Mouse (Mus musculus) MEL (cell line): Measurements from ENCODE around the gene Iqgap3. TPM values are rescaled to one million over a fixed set of nuclear protein-coding genes. Genes with fewer than 3 reads are reported as not detected.

Experiments
- DNase-seq: peaks from one replicate; pipeline ENCODE4 v3.0.0; 2011; ENCODE audit warnings: low read depth, low spot score
- H3K27ac ChIP-seq: 2 replicates; pipeline ENCODE4 v1.5.1; 2012; ENCODE audit warnings: low read depth, mild to moderate bottlenecking, control low read depth, low read length, moderate library complexity; ENCODE audit not compliant: control insufficient read depth
- H3K27me3 ChIP-seq, 2 experiments: fragments of 150-350 bp in 1 of 2; sonication (generic) in 1 of 2; 2 replicates each; pipeline ENCODE4 v1.6.1; 2012; ENCODE audit warnings: low read length in 2 of 2, mild to moderate bottlenecking in 2 of 2, improper control_type of control experiment in 1 of 2, moderate library complexity in 1 of 2; ENCODE audit not compliant: insufficient read depth in 2 of 2, control insufficient read depth in 1 of 2
- H3K36me3 ChIP-seq, 2 experiments: 2 replicates each; pipeline ENCODE4 v1.6.1; 2012 to 2014; ENCODE audit warnings: low read length in 2 of 2, improper control_type of control experiment in 1 of 2, inconsistent platforms in 1 of 2, mild to moderate bottlenecking in 1 of 2; ENCODE audit not compliant: insufficient read depth in 2 of 2, control insufficient read depth in 1 of 2
- H3K4me1 ChIP-seq, 2 experiments: fragments of 150-350 bp in 1 of 2; sonication (generic) in 1 of 2; 2 replicates each; pipeline ENCODE4 v1.6.1; 2012; ENCODE audit warnings: low read length in 2 of 2, improper control_type of control experiment in 1 of 2, mild to moderate bottlenecking in 1 of 2; ENCODE audit not compliant: insufficient read depth in 2 of 2, control insufficient read depth in 1 of 2
- H3K4me3 ChIP-seq, 2 experiments: fragments of 150-350 bp in 1 of 2; sonication (generic) in 1 of 2; 2 replicates each; pipeline ENCODE4 v1.5.1; 2012; ENCODE audit warnings: low read depth in 2 of 2, low read length in 2 of 2, mild to moderate bottlenecking in 2 of 2, moderate library complexity in 2 of 2, control low read depth in 1 of 2, improper control_type of control experiment in 1 of 2; ENCODE audit not compliant: control insufficient read depth in 1 of 2, insufficient read depth in 1 of 2
- H3K79me2 ChIP-seq: 2 replicates; pipeline ENCODE4 v1.6.1; 2012; ENCODE audit warnings: mild to moderate bottlenecking, low read length, moderate library complexity; ENCODE audit not compliant: control insufficient read depth, poor library complexity, insufficient read depth
- H3K9ac ChIP-seq: 2 replicates; pipeline ENCODE4 v1.6.1; 2012; ENCODE audit warnings: low read depth, mild to moderate bottlenecking, control low read depth, low read length, moderate library complexity; ENCODE audit not compliant: control insufficient read depth, poor library complexity, severe bottlenecking
- H3K9me3 ChIP-seq: fragments of 150-350 bp; sonication (generic); replicated peaks from 2 replicates; pipeline ENCODE4 v1.6.1; 2012; ENCODE audit warnings: mild to moderate bottlenecking, low read length, improper control_type of control experiment, moderate library complexity; ENCODE audit not compliant: insufficient read depth
- BHLHE40 ChIP-seq: IDR thresholded peaks from 2 replicates; pipeline ENCODE4 v1.6.1; 2012; ENCODE audit warnings: low read depth, mild to moderate bottlenecking, inconsistent platforms, low read length, improper control_type of control experiment, borderline replicate concordance
- CHD2 ChIP-seq: IDR thresholded peaks from 2 replicates; pipeline ENCODE4 v1.6.1; 2011; ENCODE audit warnings: low read length, improper control_type of control experiment
- CTCF ChIP-seq, 3 experiments: IDR thresholded peaks in 2 of 3; conservative IDR thresholded peaks in 1 of 3; 2 replicates each; pipeline ENCODE4 v1.5.1; 2011 to 2012; ENCODE audit warnings: low read length in 3 of 3, low read depth in 2 of 3, mild to moderate bottlenecking in 2 of 3, improper control_type of control experiment in 1 of 3, inconsistent platforms in 1 of 3, mixed read lengths in 1 of 3, moderate library complexity in 1 of 3; ENCODE audit not compliant: control insufficient read depth in 1 of 3, insufficient read depth in 1 of 3, poor library complexity in 1 of 3, severe bottlenecking in 1 of 3
- E2F4 ChIP-seq: IDR thresholded peaks from 2 replicates; pipeline ENCODE4 v1.6.1; 2011; ENCODE audit warnings: low read depth, low read length, improper control_type of control experiment, borderline replicate concordance
- EP300 ChIP-seq, 2 experiments: IDR thresholded peaks; 2 replicates each; pipeline ENCODE4 v1.6.1; 2011; ENCODE audit warnings: improper control_type of control experiment in 2 of 2, low read length in 2 of 2, low read depth in 1 of 2, mild to moderate bottlenecking in 1 of 2
- GATA1 ChIP-seq: IDR thresholded peaks from 2 replicates; pipeline ENCODE4 v1.6.1; 2011; ENCODE audit warnings: low read depth, low read length, improper control_type of control experiment
- HCFC1 ChIP-seq: IDR thresholded peaks from 2 replicates; pipeline ENCODE4 v1.6.1; 2012; ENCODE audit warnings: low read depth, mild to moderate bottlenecking, inconsistent platforms, low read length, improper control_type of control experiment, moderate library complexity
- JUND ChIP-seq: IDR thresholded peaks from 2 replicates; pipeline ENCODE4 v1.6.1; 2011; ENCODE audit warnings: low read depth, mild to moderate bottlenecking, improper control_type of control experiment, low read length
- MAFK ChIP-seq: IDR thresholded peaks from 2 replicates; pipeline ENCODE4 v1.6.1; 2011; ENCODE audit warnings: low read depth, mild to moderate bottlenecking, low read length, improper control_type of control experiment, borderline replicate concordance
- MAZ ChIP-seq: IDR thresholded peaks from 2 replicates; pipeline ENCODE4 v1.6.1; 2012; ENCODE audit warnings: low read depth, mild to moderate bottlenecking, inconsistent platforms, low read length, improper control_type of control experiment
- MEF2A ChIP-seq: IDR thresholded peaks from 2 replicates; pipeline ENCODE4 v1.6.1; 2014; ENCODE audit warnings: low read depth, mild to moderate bottlenecking, inconsistent platforms, low read length, improper control_type of control experiment; ENCODE audit not compliant: poor library complexity, insufficient replicate concordance, severe bottlenecking; ENCODE audit errors: extremely low read depth
- MXI1 ChIP-seq: IDR thresholded peaks from 2 replicates; pipeline ENCODE4 v1.6.1; 2011; ENCODE audit warnings: mild to moderate bottlenecking, low read depth, low read length, improper control_type of control experiment
- NRF1 ChIP-seq: IDR thresholded peaks from 2 replicates; pipeline ENCODE4 v1.6.1; 2014; ENCODE audit warnings: low read depth, mild to moderate bottlenecking, inconsistent platforms, low read length, improper control_type of control experiment, moderate library complexity; ENCODE audit not compliant: poor library complexity, insufficient read depth, severe bottlenecking
- POLR2AphosphoS2 ChIP-seq: IDR thresholded peaks from 2 replicates; pipeline ENCODE4 v1.6.1; 2011; ENCODE audit warnings: low read length, improper control_type of control experiment
- RCOR1 ChIP-seq: IDR thresholded peaks from 2 replicates; pipeline ENCODE4 v1.6.1; 2012; ENCODE audit warnings: low read depth, mild to moderate bottlenecking, inconsistent platforms, low read length, improper control_type of control experiment
- SMC3 ChIP-seq: IDR thresholded peaks from 2 replicates; pipeline ENCODE4 v1.6.1; 2011; ENCODE audit warnings: low read depth, low read length, improper control_type of control experiment
- TAL1 ChIP-seq: IDR thresholded peaks from 2 replicates; pipeline ENCODE4 v1.6.1; 2012; ENCODE audit warnings: mild to moderate bottlenecking, inconsistent platforms, low read length, moderate library complexity, mixed read lengths
- USF1 ChIP-seq: IDR thresholded peaks from 2 replicates; pipeline ENCODE4 v1.6.1; 2014; ENCODE audit warnings: low read depth, mild to moderate bottlenecking, inconsistent platforms, low read length, improper control_type of control experiment, moderate library complexity
- USF2 ChIP-seq, 2 experiments: IDR thresholded peaks; 2 replicates each; pipeline ENCODE4 v1.6.1; 2011 to 2012; ENCODE audit warnings: improper control_type of control experiment in 2 of 2, low read length in 2 of 2, borderline replicate concordance in 1 of 2, inconsistent platforms in 1 of 2, low read depth in 1 of 2, mild to moderate bottlenecking in 1 of 2; ENCODE audit not compliant: insufficient read depth in 1 of 2
- ZC3H11A ChIP-seq: IDR thresholded peaks from 2 replicates; pipeline ENCODE4 v1.6.1; 2012; ENCODE audit warnings: low read depth, mild to moderate bottlenecking, inconsistent platforms, low read length, improper control_type of control experiment
- ZKSCAN1 ChIP-seq: IDR thresholded peaks from 2 replicates; pipeline ENCODE4 v1.6.1; 2012; ENCODE audit warnings: low read depth, mild to moderate bottlenecking, inconsistent platforms, low read length, improper control_type of control experiment, moderate library complexity
- ZMIZ1 ChIP-seq: IDR thresholded peaks from 2 replicates; pipeline ENCODE4 v1.6.1; 2012; ENCODE audit warnings: low read depth, mild to moderate bottlenecking, inconsistent platforms, low read length, improper control_type of control experiment, moderate library complexity
- polyA plus RNA-seq, 2 experiments: library from polyadenylated mRNA; stranded (reverse) in 1 of 2; unstranded in 1 of 2; fragments of >175 nt in 1 of 2; fragments of >200 nt in 1 of 2; gene quantifications; 2 replicates each; pipeline versions ENCODE4 v1.2.1 to v1.2.4; 2012; ENCODE audit warnings: low replicate concordance in 2 of 2, low read depth in 1 of 2; ENCODE audit not compliant: insufficient read length in 2 of 2, insufficient read depth in 1 of 2, missing spikeins in 1 of 2
- total RNA-seq: library from RNA; depleted of rRNA; stranded (reverse); fragments of 300-350 nt; gene quantifications from 2 replicates; pipeline ENCODE4 v1.2.3, GENCODE M21; 2012

The Iqgap3 gene
- total and polyA plus RNA-seq, 3 experiments: 21.1 to 42.5 TPM; not detected in 1

DNA sequence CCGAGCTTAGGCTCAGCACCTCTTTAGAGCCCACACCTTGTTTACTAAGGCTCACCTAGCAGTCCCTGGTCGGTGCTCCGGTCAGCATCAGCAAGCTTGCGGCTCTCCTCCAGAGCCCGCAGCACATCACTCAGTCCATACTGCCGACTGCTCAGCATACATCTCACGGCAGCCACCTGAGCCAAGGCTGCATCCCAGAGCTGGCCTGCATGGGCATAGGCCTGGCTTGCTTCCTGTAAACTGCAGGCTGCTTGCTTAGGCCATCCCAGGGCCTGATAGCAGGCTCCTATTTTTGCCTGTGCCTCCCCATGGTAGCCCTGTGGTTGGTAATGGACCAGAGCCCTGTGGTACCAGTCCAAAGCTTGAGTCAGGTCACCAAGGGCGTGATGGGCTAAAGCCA is 7.0 kb upstream of the Iqgap3 start:
- no peak for DNase-seq
- Histone ChIP-seq H3K4me1 (no peaks in the 10 kb centered on the region), H3K27me3 (peaks cover 19 to 23% of the 10 kb centered on the region in 2 experiments), H3K27ac (no peak overlapping the region)
- TF ChIP-seq CHD2 (no peak), BHLHE40 (no peak), MAFK (no peak), ZKSCAN1 (no peak), POLR2AphosphoS2 (no peak), USF1 (no peak), USF2 (IDR thresholded peaks at IDR 0.05; ENCODE audit: borderline replicate concordance in 1 of 2, insufficient read depth in 1 of 2, low read depth in 1 of 2, low read length in 2 of 2) (no peak), EP300 (IDR thresholded peaks at IDR 0.05; ENCODE audit: low read depth in 1 of 2, low read length in 2 of 2) (no peak), MAZ (no peak), ZC3H11A (no peak), CTCF (IDR thresholded peaks at IDR 0.05 in 2 of 3, conservative IDR thresholded peaks at IDR 0.05 in 1 of 3; ENCODE audit: control insufficient read depth in 1 of 3, insufficient read depth in 1 of 3, low read depth in 2 of 3, low read length in 3 of 3, poor library complexity in 1 of 3, severe bottlenecking in 1 of 3) (no peak), TAL1 (no peak), JUND (no peak), MEF2A (no peak), NRF1 (no peak), MXI1 (no peak), SMC3 (no peak)
- TF ChIP-seq, all 39 proteins: peak for 0
- H3K79me2 ChIP-seq: no peaks in the 10 kb centered on the region
- no peak overlapping the region for H3K4me3 ChIP-seq
- H3K36me3 ChIP-seq: no peaks in the 10 kb centered on the region
- no peaks in the 10 kb centered on the region for H3K9me3 ChIP-seq
- no peak overlapping the region for H3K9ac ChIP-seq

DNA sequence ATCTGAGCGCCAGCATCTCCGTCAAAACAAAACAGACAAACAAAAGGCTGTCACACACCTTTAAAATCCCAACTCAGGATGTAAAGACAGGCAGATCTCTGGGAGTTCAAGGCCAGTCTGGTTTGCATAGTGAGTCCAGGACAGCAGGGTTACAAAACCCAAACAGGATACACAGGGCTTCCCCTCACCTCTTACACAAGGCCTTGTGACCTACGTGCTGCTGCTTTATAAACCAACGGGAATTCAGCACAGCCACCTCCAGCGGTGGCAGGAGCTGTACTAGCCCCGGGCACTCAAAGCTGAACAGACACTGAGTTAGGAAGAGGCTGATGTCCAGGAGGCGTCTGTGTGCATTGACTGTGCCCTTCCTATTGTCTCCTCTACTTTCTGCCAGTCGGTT is 4.3 kb upstream of the Iqgap3 start:
- TF ChIP-seq RCOR1: no peak
- no peak for TF ChIP-seq HCFC1
- no peak for TF ChIP-seq E2F4
- no peak for TF ChIP-seq GATA1
- TF ChIP-seq ZMIZ1: no peak
- TF ChIP-seq CTCF (IDR thresholded peaks at IDR 0.05 in 2 of 3, conservative IDR thresholded peaks at IDR 0.05 in 1 of 3; ENCODE audit: control insufficient read depth in 1 of 3, insufficient read depth in 1 of 3, low read depth in 2 of 3, low read length in 3 of 3, poor library complexity in 1 of 3, severe bottlenecking in 1 of 3): no peak
- no peak for TF ChIP-seq EP300 (IDR thresholded peaks at IDR 0.05; ENCODE audit: low read depth in 1 of 2, low read length in 2 of 2)
- no peak for TF ChIP-seq MAZ
- H3K27ac ChIP-seq: no peak overlapping the region
- no peaks in the 10 kb centered on the region for H3K36me3 ChIP-seq
- DNase-seq: no peak
- H3K27me3 ChIP-seq: peaks cover 19 to 23% of the 10 kb centered on the region in 2 experiments
- H3K79me2 ChIP-seq: peaks cover 5% of the 10 kb centered on the region; the same call in 1 of the 2 replicates
- H3K9ac ChIP-seq: no peak overlapping the region
- H3K9me3 ChIP-seq: no peaks in the 10 kb centered on the region
- H3K4me1 ChIP-seq: 0 out of 4 replicates have a peak, but pooled peaks cover 0 to 3% of the 10 kb centered on the region in 2 experiments
- no peak overlapping the region for H3K4me3 ChIP-seq
